Mouse (Mus musculus): ENCODE data around the gene Cyp26c1. TPM values are rescaled to one million over a fixed set of nuclear protein-coding genes. Genes with fewer than 3 reads are reported as not detected.

Gene Cyp26c1
- polyA plus RNA-seq, 1 experiment, result not detected

- Histone ChIP-seq H3K4me3 (ENCODE audit: control insufficient read depth, low read depth, low read length) (no peak overlapping the region), H3K27ac (ENCODE audit: control insufficient read depth, insufficient read depth, low read depth, low read length) (no peak overlapping the region), H3K36me3 (ENCODE audit: control insufficient read depth, insufficient read depth, low read length) (no peaks in the 10 kb centered on the region), H3K27me3 (ENCODE audit: control insufficient read depth, insufficient read depth, low read length) (no peaks in the 10 kb centered on the region), H3K4me1 (ENCODE audit: control insufficient read depth, insufficient read depth, low read length) (no peaks in the 10 kb centered on the region)
- TF ChIP-seq POLR2A (IDR thresholded peaks at IDR 0.05; ENCODE audit: control insufficient read depth, low read depth, low read length), result 0 out of 2 replicates have a peak, but pooled peaks have one; percentile 11
- TF ChIP-seq CTCF (IDR thresholded peaks at IDR 0.05; ENCODE audit: control insufficient read depth, insufficient read depth, insufficient replicate concordance, low read depth, low read length), result no peak
Observed at GRCm38 (mm10) chr19:37716524-37717175, 31.3 kb downstream of the Cyp26c1 start.

- Histone ChIP-seq H3K4me1 (ENCODE audit: control insufficient read depth, insufficient read depth, low read length) (no peaks in the 10 kb centered on the region), H3K27me3 (ENCODE audit: control insufficient read depth, insufficient read depth, low read length) (no peaks in the 10 kb centered on the region), H3K27ac (ENCODE audit: control insufficient read depth, insufficient read depth, low read depth, low read length) (no peak overlapping the region), H3K36me3 (ENCODE audit: control insufficient read depth, insufficient read depth, low read length) (no peaks in the 10 kb centered on the region), H3K4me3 (ENCODE audit: control insufficient read depth, low read depth, low read length) (no peak overlapping the region)
- TF ChIP-seq CTCF (IDR thresholded peaks at IDR 0.05; ENCODE audit: control insufficient read depth, insufficient read depth, insufficient replicate concordance, low read depth, low read length), result no peak
- TF ChIP-seq POLR2A (IDR thresholded peaks at IDR 0.05; ENCODE audit: control insufficient read depth, low read depth, low read length), result no peak
Observed at GRCm38 (mm10) chr19:37719166-37719565, 33.8 kb downstream of the Cyp26c1 start.

GRCm38 (mm10) chr19:37724591-37724990, 39.2 kb downstream of the Cyp26c1 start:
- H3K27me3 ChIP-seq (ENCODE audit: control insufficient read depth, insufficient read depth, low read length), result no peaks in the 10 kb centered on the region
- no peak overlapping the region for H3K4me3 ChIP-seq (ENCODE audit: control insufficient read depth, low read depth, low read length)
- no peaks in the 10 kb centered on the region for H3K36me3 ChIP-seq (ENCODE audit: control insufficient read depth, insufficient read depth, low read length)
- H3K27ac ChIP-seq (ENCODE audit: control insufficient read depth, insufficient read depth, low read depth, low read length), result no peak overlapping the region
- TF ChIP-seq POLR2A (IDR thresholded peaks at IDR 0.05; ENCODE audit: control insufficient read depth, low read depth, low read length) (no peak), CTCF (IDR thresholded peaks at IDR 0.05; ENCODE audit: control insufficient read depth, insufficient read depth, insufficient replicate concordance, low read depth, low read length) (no peak)
- H3K4me1 ChIP-seq (ENCODE audit: control insufficient read depth, insufficient read depth, low read length), result no peaks in the 10 kb centered on the region

- no peak overlapping the region for H3K4me3 ChIP-seq (ENCODE audit: control insufficient read depth, low read depth, low read length)
- TF ChIP-seq CTCF (IDR thresholded peaks at IDR 0.05; ENCODE audit: control insufficient read depth, insufficient read depth, insufficient replicate concordance, low read depth, low read length) (no peak), POLR2A (IDR thresholded peaks at IDR 0.05; ENCODE audit: control insufficient read depth, low read depth, low read length) (no peak)
- H3K27ac ChIP-seq (ENCODE audit: control insufficient read depth, insufficient read depth, low read depth, low read length), result no peak overlapping the region
- H3K27me3 ChIP-seq (ENCODE audit: control insufficient read depth, insufficient read depth, low read length), result no peaks in the 10 kb centered on the region
- H3K4me1 ChIP-seq (ENCODE audit: control insufficient read depth, insufficient read depth, low read length), result no peaks in the 10 kb centered on the region
- H3K36me3 ChIP-seq (ENCODE audit: control insufficient read depth, insufficient read depth, low read length), result no peaks in the 10 kb centered on the region
Observed at GRCm38 (mm10) chr19:37726585-37726984, 41.2 kb downstream of the Cyp26c1 start.

- no peak overlapping the region for H3K27ac ChIP-seq (ENCODE audit: control insufficient read depth, insufficient read depth, low read depth, low read length)
- no peaks in the 10 kb centered on the region for H3K27me3 ChIP-seq (ENCODE audit: control insufficient read depth, insufficient read depth, low read length)
- no peaks in the 10 kb centered on the region for H3K36me3 ChIP-seq (ENCODE audit: control insufficient read depth, insufficient read depth, low read length)
- no peaks in the 10 kb centered on the region for H3K4me1 ChIP-seq (ENCODE audit: control insufficient read depth, insufficient read depth, low read length)
- no peak overlapping the region for H3K4me3 ChIP-seq (ENCODE audit: control insufficient read depth, low read depth, low read length)
- no peak for TF ChIP-seq POLR2A (IDR thresholded peaks at IDR 0.05; ENCODE audit: control insufficient read depth, low read depth, low read length)
- no peak for TF ChIP-seq CTCF (IDR thresholded peaks at IDR 0.05; ENCODE audit: control insufficient read depth, insufficient read depth, insufficient replicate concordance, low read depth, low read length)
Observed at GRCm38 (mm10) chr19:37727366-37727765, 42.0 kb downstream of the Cyp26c1 start.

GRCm38 (mm10) chr19:37735426-37735825, 50.0 kb downstream of the Cyp26c1 start:
- TF ChIP-seq CTCF (IDR thresholded peaks at IDR 0.05; ENCODE audit: control insufficient read depth, insufficient read depth, insufficient replicate concordance, low read depth, low read length) (no peak), POLR2A (IDR thresholded peaks at IDR 0.05; ENCODE audit: control insufficient read depth, low read depth, low read length) (no peak)

GRCm38 (mm10) chr19:37738575-37738974, 53.2 kb downstream of the Cyp26c1 start:
- Histone ChIP-seq H3K4me3 (ENCODE audit: control insufficient read depth, low read depth, low read length) (no peak overlapping the region), H3K36me3 (ENCODE audit: control insufficient read depth, insufficient read depth, low read length) (no peaks in the 10 kb centered on the region), H3K27ac (ENCODE audit: control insufficient read depth, insufficient read depth, low read depth, low read length) (no peak overlapping the region), H3K4me1 (ENCODE audit: control insufficient read depth, insufficient read depth, low read length) (no peaks in the 10 kb centered on the region), H3K27me3 (ENCODE audit: control insufficient read depth, insufficient read depth, low read length) (no peaks in the 10 kb centered on the region)
- TF ChIP-seq CTCF (IDR thresholded peaks at IDR 0.05; ENCODE audit: control insufficient read depth, insufficient read depth, insufficient replicate concordance, low read depth, low read length) (no peak), POLR2A (IDR thresholded peaks at IDR 0.05; ENCODE audit: control insufficient read depth, low read depth, low read length) (no peak)

More at GRCm38 (mm10) chr19:37735426-37735825, 50.0 kb downstream of the Cyp26c1 start:
- no peak overlapping the region for H3K27ac ChIP-seq (ENCODE audit: control insufficient read depth, insufficient read depth, low read depth, low read length)
- no peaks in the 10 kb centered on the region for H3K27me3 ChIP-seq (ENCODE audit: control insufficient read depth, insufficient read depth, low read length)
- no peaks in the 10 kb centered on the region for H3K36me3 ChIP-seq (ENCODE audit: control insufficient read depth, insufficient read depth, low read length)
- H3K4me3 ChIP-seq (ENCODE audit: control insufficient read depth, low read depth, low read length), result no peak overlapping the region
- no peaks in the 10 kb centered on the region for H3K4me1 ChIP-seq (ENCODE audit: control insufficient read depth, insufficient read depth, low read length)

All from testis, adult 2 months (tissue).